Mouse (Mus musculus): Measurements from ENCODE around the gene Pip5k1b. TPM values are rescaled to one million over a fixed set of nuclear protein-coding genes. Genes with fewer than 3 reads are reported as not detected.

Gene Pip5k1b
- polyA plus RNA-seq, 1 experiment from 2014 or later, result 1.6 TPM

- no peaks in the 10 kb centered on the region for H3K36me3 ChIP-seq (ENCODE audit: control insufficient read depth, insufficient read depth, low read length)
- no peaks in the 10 kb centered on the region for H3K27me3 ChIP-seq (ENCODE audit: control insufficient read depth, insufficient read depth, low read depth, low read length)
- WGBS, result 9% methylated on average over 6 of the region's 6 CpGs
- H3K4me1 ChIP-seq (ENCODE audit: control insufficient read depth, insufficient read depth, low read length), result peaks cover 6% of the 10 kb centered on the region; the same call in 1 of the 2 replicates
- H3K9me3 ChIP-seq (replicated peaks; ENCODE audit: control insufficient read depth, low read length, poor library complexity, severe bottlenecking), result no peaks in the 10 kb centered on the region
- H3K27ac ChIP-seq (ENCODE audit: low read length), result 0 out of 2 replicates have a peak overlapping the region, but pooled peaks have one; percentile 5
- H3K9ac ChIP-seq (ENCODE audit: low read depth, low read length), result no peak overlapping the region
- no peak for ATAC-seq
- H3K4me2 ChIP-seq (ENCODE audit: low read length), result no peak overlapping the region
- H3K4me3 ChIP-seq (ENCODE audit: low read depth, low read length), result no peak overlapping the region
These were observed 303.8 kb downstream of the Pip5k1b start for GRCm38 (mm10) chr19:24251869-24252268.

Other genes starting within 250 kb of the Pip5k1b start
- gene Fam122a, start 78.5 kb downstream of the Pip5k1b start, polyA plus RNA-seq (2015; fragmentation: Nextera tagmentation; extraction: Ambion mirVana), result 52.7 and 52.9 TPM in 2 replicates
- 1.3 and 1.4 TPM in 2 replicates for gene Tmem252, start 118.1 kb upstream of the Pip5k1b start, polyA plus RNA-seq (2015; fragmentation: Nextera tagmentation; extraction: Ambion mirVana)